Mouse (Mus musculus) T-cell, adult 66 days (primary cell): ENCODE measurements around the gene 9030612E09Rik. TPM values are rescaled to one million over a fixed set of nuclear protein-coding genes. Genes with fewer than 3 reads are reported as not detected.

Experiments used
- total RNA-seq, 2 experiments: library from RNA; stranded (reverse); gene quantifications; 3 replicates in 1 of 2; 4 replicates in 1 of 2; pipeline ENCODE4 v1.2.4; 2023

The 9030612E09Rik gene
- not detected for total RNA-seq

DNA sequence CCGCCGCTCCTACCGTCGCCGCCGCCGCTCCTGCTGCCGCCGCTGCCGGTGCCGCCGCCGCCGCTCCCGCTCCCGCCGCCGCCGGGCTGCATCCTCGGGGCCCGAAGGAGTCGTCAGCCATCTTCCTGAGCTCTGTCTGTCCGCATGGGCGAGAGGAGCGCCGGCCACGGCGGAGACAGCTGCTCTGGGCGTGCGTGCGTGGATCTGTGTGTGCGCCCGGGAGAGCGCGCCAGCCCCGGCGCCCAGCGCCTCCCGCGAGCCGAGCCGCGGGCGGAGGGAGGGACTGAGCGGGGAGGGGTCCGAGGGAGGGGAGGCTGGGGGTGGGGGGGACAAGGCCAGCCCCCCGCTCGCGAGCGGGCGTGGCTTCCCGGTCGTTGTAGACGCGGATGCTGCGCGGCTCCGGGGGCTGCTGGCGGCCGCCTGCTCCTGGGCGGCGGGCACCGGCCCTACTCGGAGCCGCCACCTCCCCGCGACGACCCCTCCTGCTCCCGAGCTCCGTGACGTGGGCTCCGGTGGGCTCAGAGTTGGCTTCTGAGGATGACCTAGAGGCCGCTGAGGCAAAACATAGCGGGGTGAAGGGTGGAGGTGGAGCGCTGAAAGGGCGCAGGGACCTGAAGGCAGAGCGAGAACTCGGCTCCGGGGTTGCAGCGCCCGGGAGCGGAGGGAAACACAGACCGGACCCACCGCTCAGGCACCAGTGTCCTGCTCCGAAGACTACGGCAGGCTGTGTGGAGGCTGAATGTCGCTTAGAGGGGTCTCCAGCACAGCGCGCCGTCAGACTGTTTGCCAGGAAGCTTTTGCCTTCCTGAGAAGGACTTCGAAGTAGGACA is at the start of gene 9030612E09Rik, which contains the start of gene Sobp:
TSS of gene 9030612E09Rik (plus strand) at position 379 of the 830 bp plus-strand sequence.
TSS of gene Sobp (minus strand) at position 205 of the 830 bp plus-strand sequence.

DNA sequence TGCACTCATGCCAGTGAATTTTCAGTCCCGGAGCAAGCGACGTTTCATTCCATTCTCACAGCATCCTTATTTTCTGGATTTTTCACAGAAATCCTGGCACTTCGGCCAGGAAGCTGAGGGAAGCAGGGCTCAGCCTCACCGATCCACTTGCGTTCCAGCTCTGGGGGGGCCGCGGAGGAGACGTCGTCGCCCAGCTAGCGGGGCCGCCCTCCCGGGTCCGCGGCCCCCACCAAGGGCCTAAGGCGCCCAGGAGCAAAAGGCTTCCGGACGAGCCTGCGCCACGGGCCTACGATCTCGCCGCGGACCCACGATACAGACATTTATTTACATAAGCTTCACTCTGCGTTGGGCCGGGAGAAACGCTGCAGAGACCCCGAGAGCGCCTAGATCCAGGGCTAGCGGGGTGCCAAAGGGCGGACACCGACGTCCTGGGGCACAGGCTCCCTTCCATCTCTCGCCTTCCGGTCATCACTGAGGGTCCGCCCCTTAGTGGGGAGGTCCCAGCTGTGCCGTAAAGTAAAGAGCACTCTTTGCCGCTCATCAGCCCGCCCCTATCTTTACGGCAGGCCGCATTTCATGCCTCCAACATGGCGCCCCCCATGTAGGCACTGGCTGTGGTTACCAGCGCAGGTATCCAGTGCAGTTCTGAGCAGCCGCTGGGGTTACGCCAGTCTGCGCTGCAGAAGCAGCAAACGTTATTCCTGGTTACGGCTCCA is 46.6 kb downstream of the 9030612E09Rik start, which contains the start of gene Pdss2:
TSS of gene Pdss2 (plus strand) at position 577 of the 716 bp plus-strand sequence.

Other genes starting within 250 kb of the 9030612E09Rik start
- not detected for gene Sobp, start 174 bp upstream of the 9030612E09Rik start, total RNA-seq
- gene Pdss2, start 46.8 kb downstream of the 9030612E09Rik start, total RNA-seq: 10 to 100 TPM; 17.8 to 18.3 TPM